Mouse (Mus musculus): ENCODE measurements around the gene Nxf1.

- TF ChIP-seq POLR2AphosphoS2 (IDR thresholded peaks at IDR 0.05; ENCODE audit: low read depth, low read length) (no peak), TCF12 (IDR thresholded peaks at IDR 0.05; ENCODE audit: low read depth, low read length) (no peak), MAX (IDR thresholded peaks at IDR 0.05; ENCODE audit: low read length) (no peak), JUN (IDR thresholded peaks at IDR 0.05; ENCODE audit: insufficient read depth, low read depth, low read length) (no peak), CTCF (conservative IDR thresholded peaks at IDR 0.05 in 1 of 2, IDR thresholded peaks at IDR 0.05 in 1 of 2; ENCODE audit: low read depth in 2 of 2, low read length in 2 of 2) (no peak), GABPA (IDR thresholded peaks at IDR 0.05; ENCODE audit: insufficient replicate concordance, low read depth, low read length) (no peak), POLR2A (IDR thresholded peaks at IDR 0.05; ENCODE audit: low read depth, low read length) (no peak), EP300 (IDR thresholded peaks at IDR 0.05; ENCODE audit: low read length) (no peak), MEF2A (IDR thresholded peaks at IDR 0.05; ENCODE audit: borderline replicate concordance, low read depth, low read length) (no peak), NELFE (IDR thresholded peaks at IDR 0.05; ENCODE audit: low read depth, low read length) (no peak)
Observed at GRCm38 (mm10) chr19:8736160-8736467, 20.8 kb upstream of the Nxf1 start.

Measured in CH12.LX (cell line).